Mouse (Mus musculus) 3134 (cell line): ENCODE results near the gene Hoxa13.

Experiments used
- DNase-seq: peaks from one replicate; pipeline ENCODE4 v3.0.0-alpha.2; 2011; ENCODE audit warnings: low spot score; ENCODE audit not compliant: insufficient read length; ENCODE audit errors: extremely low read depth

The Hoxa13 gene

GRCm38 (mm10) chr6:52252016-52252774, 8.5 kb downstream of the Hoxa13 start:
- DNase-seq: no peak

GRCm38 (mm10) chr6:52251177-52251879, 9.4 kb downstream of the Hoxa13 start:
- no peak for DNase-seq

GRCm38 (mm10) chr6:52249826-52250225, 10.9 kb downstream of the Hoxa13 start:
- no peak for DNase-seq

- no peak for DNase-seq
Measured at GRCm38 (mm10) chr6:52249415-52249738, 11.3 kb downstream of the Hoxa13 start.

- no peak for DNase-seq
Measured at GRCm38 (mm10) chr6:52248638-52249414, 11.9 kb downstream of the Hoxa13 start.

GRCm38 (mm10) chr6:52247766-52248637, 12.7 kb downstream of the Hoxa13 start:
- DNase-seq: no peak

- no peak for DNase-seq
Measured at GRCm38 (mm10) chr6:52246916-52247315, 13.8 kb downstream of the Hoxa13 start.

- DNase-seq: no peak
Measured at GRCm38 (mm10) chr6:52246403-52246803, 14.3 kb downstream of the Hoxa13 start.

- DNase-seq: no peak
Measured at GRCm38 (mm10) chr6:52245757-52246142, 14.9 kb downstream of the Hoxa13 start, which contains the start of gene Hoxa11. Hoxa11 (minus strand) TSS chr6:52245810.

GRCm38 (mm10) chr6:52245040-52245756, 15.5 kb downstream of the Hoxa13 start:
- DNase-seq: no peak

- DNase-seq: no peak
Measured at GRCm38 (mm10) chr6:52244471-52245039, 16.1 kb downstream of the Hoxa13 start.

- DNase-seq: no peak
Measured at GRCm38 (mm10) chr6:52243681-52244121, 17.0 kb downstream of the Hoxa13 start.

- no peak for DNase-seq
Measured at GRCm38 (mm10) chr6:52242801-52243332, 17.8 kb downstream of the Hoxa13 start.

GRCm38 (mm10) chr6:52241001-52241621, 19.6 kb downstream of the Hoxa13 start:
- no peak for DNase-seq

GRCm38 (mm10) chr6:52240389-52241000, 20.2 kb downstream of the Hoxa13 start, which contains the start of gene Hoxa10:
Hoxa10 (minus strand) TSS chr6:52240854.
- peak; percentile 80 for DNase-seq

GRCm38 (mm10) chr6:52239625-52240388, 20.9 kb downstream of the Hoxa13 start:
- peak; percentile 68 for DNase-seq

- DNase-seq: peak; percentile 60
Measured at GRCm38 (mm10) chr6:52238976-52239375, 21.7 kb downstream of the Hoxa13 start.
